Mouse (Mus musculus): Measurements from ENCODE around the gene Mecom. TPM values are rescaled to one million over a fixed set of nuclear protein-coding genes. Genes with fewer than 3 reads are reported as not detected.

Gene Mecom
- total and polyA plus RNA-seq, 3 experiments: not detected

GRCm38 (mm10) chr3:29984431-29984830 is 563.4 kb downstream of the Mecom start:
- Histone ChIP-seq H3K27me3 (replicated peaks) (no peaks in the 10 kb centered on the region), H3K9ac (ENCODE audit: insufficient read depth, low read depth) (no peak overlapping the region), H3K36me3 (replicated peaks in 1 of 2; ENCODE audit: control insufficient read depth in 1 of 2, insufficient read depth in 1 of 2, low read length in 1 of 2) (no peaks in the 10 kb centered on the region), H3K27ac (ENCODE audit: insufficient read depth, low read depth) (no peak overlapping the region), H3K79me2 (replicated peaks; ENCODE audit: control insufficient read depth, extremely low read depth, insufficient read depth, poor library complexity, severe bottlenecking) (no peaks in the 10 kb centered on the region), H3K4me3 (replicated peaks in 1 of 3; ENCODE audit: low read depth in 2 of 3, low read length in 2 of 3, poor library complexity in 1 of 3) (no peak overlapping the region), H3K9me3 (replicated peaks; ENCODE audit: low read length) (no peaks in the 10 kb centered on the region), H3K4me1 (ENCODE audit: control insufficient read depth in 1 of 2, insufficient read depth in 2 of 2) (no peaks in the 10 kb centered on the region), H3K4me2 (ENCODE audit: insufficient read depth, low read depth, poor library complexity, severe bottlenecking) (no peak overlapping the region)
- DNase-seq (ENCODE audit: extremely low read depth): no peak
- dilution Hi-C loops (cut with MboI; ENCODE audit: extremely low pct_ligation_motif_present, extremely low pct_unique_long_range_greater_than_20kb, low sequenced_read_pairs): no loop called here
- TF ChIP-seq ZC3H11A (IDR thresholded peaks at IDR 0.05; ENCODE audit: low read depth, low read length) (no peak), ZNF384 (IDR thresholded peaks at IDR 0.05; ENCODE audit: low read depth, low read length) (no peak)
- in situ Hi-C loops (cut with MboI; ENCODE audit: low pct_ligation_motif_present, low pct_unique_long_range_greater_than_20kb, low sequenced_read_pairs): no loop called here

DNA sequence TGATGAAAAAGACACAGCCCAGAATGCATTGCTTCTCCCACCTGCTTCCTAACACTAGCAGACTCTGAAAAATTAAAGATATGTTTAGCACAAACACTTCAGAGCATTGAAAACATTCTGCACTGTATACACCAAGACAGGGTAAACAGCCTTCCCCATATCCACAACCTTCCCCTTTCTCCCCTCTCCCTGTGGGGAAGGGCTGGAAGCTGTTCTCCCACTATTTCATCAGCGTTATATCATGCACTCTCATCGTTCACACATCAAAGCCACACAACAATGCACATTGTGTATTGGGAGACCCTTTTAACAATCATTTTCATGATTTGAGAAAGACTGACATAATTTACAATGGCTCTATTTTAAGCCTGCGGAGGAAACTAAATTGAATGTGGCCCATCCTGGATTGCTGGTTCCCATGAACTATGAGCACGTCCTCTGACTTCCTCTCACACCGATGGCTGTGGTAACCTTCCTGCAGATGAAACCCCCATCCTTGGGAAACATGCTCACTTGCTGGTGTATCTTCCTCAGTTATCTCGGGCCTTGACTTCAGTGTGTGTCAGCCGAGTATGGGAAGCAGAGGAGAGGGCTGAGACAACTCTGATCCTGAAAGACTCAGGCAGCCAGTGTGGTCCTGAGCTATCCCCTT is 566.4 kb downstream of the Mecom start:
- Histone ChIP-seq H3K4me1 (ENCODE audit: control insufficient read depth in 1 of 2, insufficient read depth in 2 of 2) (no peaks in the 10 kb centered on the region), H3K4me2 (ENCODE audit: insufficient read depth, low read depth, poor library complexity, severe bottlenecking) (no peak overlapping the region), H3K27ac (ENCODE audit: insufficient read depth, low read depth) (no peak overlapping the region), H3K9ac (ENCODE audit: insufficient read depth, low read depth) (no peak overlapping the region), H3K79me2 (replicated peaks; ENCODE audit: control insufficient read depth, extremely low read depth, insufficient read depth, poor library complexity, severe bottlenecking) (no peaks in the 10 kb centered on the region), H3K36me3 (replicated peaks in 1 of 2; ENCODE audit: control insufficient read depth in 1 of 2, insufficient read depth in 1 of 2, low read length in 1 of 2) (no peaks in the 10 kb centered on the region), H3K27me3 (replicated peaks) (no peaks in the 10 kb centered on the region), H3K9me3 (replicated peaks; ENCODE audit: low read length) (no peaks in the 10 kb centered on the region), H3K4me3 (replicated peaks in 1 of 3; ENCODE audit: low read depth in 2 of 3, low read length in 2 of 3, poor library complexity in 1 of 3) (no peak overlapping the region)
- in situ Hi-C loops (cut with MboI; ENCODE audit: low pct_ligation_motif_present, low pct_unique_long_range_greater_than_20kb, low sequenced_read_pairs) (no loop called here), dilution Hi-C loops (cut with MboI; ENCODE audit: extremely low pct_ligation_motif_present, extremely low pct_unique_long_range_greater_than_20kb, low sequenced_read_pairs) (no loop called here)
- no peak for DNase-seq (ENCODE audit: extremely low read depth)
- TF ChIP-seq SIN3A (IDR thresholded peaks at IDR 0.05; ENCODE audit: low read length): no peak
- no peak for TF ChIP-seq NRF1 (IDR thresholded peaks at IDR 0.05; ENCODE audit: low read depth, low read length)
- no peak for TF ChIP-seq ZMIZ1 (IDR thresholded peaks at IDR 0.05; ENCODE audit: low read depth, low read length)
- TF ChIP-seq JUND (conservative IDR thresholded peaks at IDR 0.05; ENCODE audit: low read depth, low read length): no peak
- no peak for TF ChIP-seq ELF1 (IDR thresholded peaks at IDR 0.05; ENCODE audit: low read depth, low read length)
- TF ChIP-seq MXI1 (IDR thresholded peaks at IDR 0.05; ENCODE audit: low read depth, low read length): no peak
- no peak for TF ChIP-seq ZKSCAN1 (IDR thresholded peaks at IDR 0.05; ENCODE audit: borderline replicate concordance, low read depth, low read length)
- no peak for TF ChIP-seq GABPA (IDR thresholded peaks at IDR 0.05; ENCODE audit: insufficient replicate concordance, low read depth, low read length)
- no peak for TF ChIP-seq MAX (IDR thresholded peaks at IDR 0.05; ENCODE audit: low read length)

- in situ Hi-C loops (cut with MboI; ENCODE audit: low pct_ligation_motif_present, low pct_unique_long_range_greater_than_20kb, low sequenced_read_pairs): no loop called here
- TF ChIP-seq BHLHE40 (IDR thresholded peaks at IDR 0.05; ENCODE audit: low read depth, low read length): no peak
- TF ChIP-seq MXI1 (IDR thresholded peaks at IDR 0.05; ENCODE audit: low read depth, low read length): no peak
- TF ChIP-seq KAT2A (IDR thresholded peaks at IDR 0.05; ENCODE audit: insufficient replicate concordance, low read length): no peak
- TF ChIP-seq NRF1 (IDR thresholded peaks at IDR 0.05; ENCODE audit: low read depth, low read length): no peak
- TF ChIP-seq MAX (IDR thresholded peaks at IDR 0.05; ENCODE audit: low read length): no peak
- TF ChIP-seq PAX5 (IDR thresholded peaks at IDR 0.05; ENCODE audit: low read length): no peak
- TF ChIP-seq JUND (conservative IDR thresholded peaks at IDR 0.05; ENCODE audit: low read depth, low read length): no peak
- TF ChIP-seq E2F4 (IDR thresholded peaks at IDR 0.05; ENCODE audit: insufficient replicate concordance, low read depth, low read length): no peak
- TF ChIP-seq ZC3H11A (IDR thresholded peaks at IDR 0.05; ENCODE audit: low read depth, low read length): no peak
- no peak for TF ChIP-seq SIN3A (IDR thresholded peaks at IDR 0.05; ENCODE audit: low read length)
- TF ChIP-seq JUN (IDR thresholded peaks at IDR 0.05; ENCODE audit: insufficient read depth, low read depth, low read length): no peak
- H3K9ac ChIP-seq (ENCODE audit: insufficient read depth, low read depth): no peak overlapping the region
- DNase-seq (ENCODE audit: extremely low read depth): no peak
- no peak overlapping the region for H3K4me2 ChIP-seq (ENCODE audit: insufficient read depth, low read depth, poor library complexity, severe bottlenecking)
- H3K27ac ChIP-seq (ENCODE audit: insufficient read depth, low read depth): no peak overlapping the region
- H3K27me3 ChIP-seq (replicated peaks): no peaks in the 10 kb centered on the region
- H3K36me3 ChIP-seq (replicated peaks in 1 of 2; ENCODE audit: control insufficient read depth in 1 of 2, insufficient read depth in 1 of 2, low read length in 1 of 2): no peaks in the 10 kb centered on the region
- no peaks in the 10 kb centered on the region for H3K4me1 ChIP-seq (ENCODE audit: control insufficient read depth in 1 of 2, insufficient read depth in 2 of 2)
- H3K79me2 ChIP-seq (replicated peaks; ENCODE audit: control insufficient read depth, extremely low read depth, insufficient read depth, poor library complexity, severe bottlenecking): no peaks in the 10 kb centered on the region
- dilution Hi-C loops (cut with MboI; ENCODE audit: extremely low pct_ligation_motif_present, extremely low pct_unique_long_range_greater_than_20kb, low sequenced_read_pairs): no loop called here
- H3K4me3 ChIP-seq (replicated peaks in 1 of 3; ENCODE audit: low read depth in 2 of 3, low read length in 2 of 3, poor library complexity in 1 of 3): no peak overlapping the region
- no peaks in the 10 kb centered on the region for H3K9me3 ChIP-seq (replicated peaks; ENCODE audit: low read length)
Measured at GRCm38 (mm10) chr3:29980531-29980930, 567.3 kb downstream of the Mecom start.

Measured in CH12.LX (cell line).